Mouse (Mus musculus) midbrain, embryonic 13.5 days (tissue): Measurements from ENCODE around the gene Stum. TPM values are rescaled to one million over a fixed set of nuclear protein-coding genes. Genes with fewer than 3 reads are reported as not detected.

ENCODE experiments used
- ATAC-seq: fragments of 200-750 bp; cut with Nextera tagmentation; 2 replicates; pipeline ENCODE4 v1.8.0; 2017; ENCODE audit warnings: mild to moderate bottlenecking, moderate TSS enrichment, moderate library complexity
- H3K27ac ChIP-seq: fragments of 300-500 bp; sonication (generic); 2 replicates; pipeline ENCODE4 v1.5.1; 2015; ENCODE audit warnings: inconsistent platforms, mild to moderate bottlenecking, moderate library complexity
- H3K27me3 ChIP-seq: fragments of 300-500 bp; sonication (generic); 2 replicates; pipeline ENCODE4 v1.6.1; 2015; ENCODE audit warnings: mild to moderate bottlenecking, inconsistent platforms
- H3K36me3 ChIP-seq: fragments of 300-500 bp; sonication (generic); 2 replicates; pipeline ENCODE4 v1.6.1; 2015; ENCODE audit warnings: mild to moderate bottlenecking, inconsistent platforms
- H3K4me1 ChIP-seq: fragments of 300-500 bp; sonication (generic); replicated peaks from 2 replicates; pipeline ENCODE4 v1.6.1; 2015; ENCODE audit warnings: inconsistent platforms
- H3K4me2 ChIP-seq: fragments of 300-500 bp; sonication (generic); replicated peaks from 2 replicates; pipeline ENCODE4 v1.6.1; 2015; ENCODE audit warnings: moderate library complexity, mild to moderate bottlenecking, inconsistent platforms
- H3K4me3 ChIP-seq: fragments of 300-500 bp; sonication (generic); replicated peaks from 2 replicates; pipeline ENCODE4 v1.5.1; 2015; ENCODE audit warnings: mild to moderate bottlenecking, inconsistent platforms
- H3K9ac ChIP-seq: fragments of 300-500 bp; sonication (generic); replicated peaks from 2 replicates; pipeline ENCODE4 v1.6.1; 2015; ENCODE audit warnings: mild to moderate bottlenecking, inconsistent platforms
- H3K9me3 ChIP-seq: fragments of 300-500 bp; sonication (generic); 2 replicates; pipeline ENCODE4 v1.6.1; 2016; ENCODE audit warnings: mild to moderate bottlenecking, inconsistent platforms
- WGBS: fragments of 180-500 bp; shearing (Covaris S2); methylation state at CpG from one replicate; pipeline ENCODE4 v1.1.7; 2015; 5-methylcytosine and 5-hydroxymethylcytosine counted together
- polyA plus RNA-seq: library from polyadenylated mRNA; unstranded; fragments of >200 nt; fragmentation: Nextera tagmentation; extraction: Ambion mirVana; gene quantifications from 2 replicates; pipeline ENCODE4 v1.2.1, GENCODE M21; 2015

The Stum gene
- polyA plus RNA-seq, 1 experiment from 2014 or later: 1.7 TPM

GRCm38 (mm10) chr1:180514077-180514476 lies 30.8 kb upstream of the Stum start:
- Histone ChIP-seq H3K36me3 (no peaks in the 10 kb centered on the region), H3K4me1 (no peaks in the 10 kb centered on the region), H3K9ac (no peak overlapping the region), H3K27ac (no peak overlapping the region), H3K27me3 (no peaks in the 10 kb centered on the region), H3K4me2 (no peak overlapping the region), H3K9me3 (no peaks in the 10 kb centered on the region), H3K4me3 (no peak overlapping the region)
- 74% methylated on average over 2 of the region's 2 CpGs for WGBS
- ATAC-seq: no peak

GRCm38 (mm10) chr1:180510879-180511278 lies 27.6 kb upstream of the Stum start:
- no peaks in the 10 kb centered on the region for H3K36me3 ChIP-seq
- H3K4me2 ChIP-seq: no peak overlapping the region
- 49% methylated on average over 4 of the region's 4 CpGs for WGBS
- H3K9me3 ChIP-seq: no peaks in the 10 kb centered on the region
- no peak overlapping the region for H3K27ac ChIP-seq
- no peak overlapping the region for H3K4me3 ChIP-seq
- H3K4me1 ChIP-seq: no peaks in the 10 kb centered on the region
- ATAC-seq: no peak
- H3K9ac ChIP-seq: no peak overlapping the region
- H3K27me3 ChIP-seq: no peaks in the 10 kb centered on the region

GRCm38 (mm10) chr1:180510442-180510841 lies 27.1 kb upstream of the Stum start:
- H3K27ac ChIP-seq: no peak overlapping the region
- no peaks in the 10 kb centered on the region for H3K4me1 ChIP-seq
- H3K27me3 ChIP-seq: no peaks in the 10 kb centered on the region
- no peaks in the 10 kb centered on the region for H3K9me3 ChIP-seq
- 75% methylated on average over 15 of the region's 15 CpGs for WGBS
- H3K4me3 ChIP-seq: no peak overlapping the region
- H3K36me3 ChIP-seq: no peaks in the 10 kb centered on the region
- H3K4me2 ChIP-seq: no peak overlapping the region
- no peak overlapping the region for H3K9ac ChIP-seq
- no peak for ATAC-seq

- no peak for ATAC-seq
- Histone ChIP-seq H3K27ac (no peak overlapping the region), H3K36me3 (no peaks in the 10 kb centered on the region), H3K27me3 (no peaks in the 10 kb centered on the region), H3K9ac (no peak overlapping the region), H3K4me3 (no peak overlapping the region), H3K4me1 (no peaks in the 10 kb centered on the region), H3K9me3 (no peaks in the 10 kb centered on the region), H3K4me2 (no peak overlapping the region)
- WGBS: 81% methylated on average over 7 of the region's 7 CpGs
Measured at GRCm38 (mm10) chr1:180508662-180509061, 25.4 kb upstream of the Stum start.

GRCm38 (mm10) chr1:180507291-180507791 lies 24.0 kb upstream of the Stum start:
- no peak overlapping the region for H3K4me2 ChIP-seq
- 77% methylated on average over 7 of the region's 7 CpGs for WGBS

DNA sequence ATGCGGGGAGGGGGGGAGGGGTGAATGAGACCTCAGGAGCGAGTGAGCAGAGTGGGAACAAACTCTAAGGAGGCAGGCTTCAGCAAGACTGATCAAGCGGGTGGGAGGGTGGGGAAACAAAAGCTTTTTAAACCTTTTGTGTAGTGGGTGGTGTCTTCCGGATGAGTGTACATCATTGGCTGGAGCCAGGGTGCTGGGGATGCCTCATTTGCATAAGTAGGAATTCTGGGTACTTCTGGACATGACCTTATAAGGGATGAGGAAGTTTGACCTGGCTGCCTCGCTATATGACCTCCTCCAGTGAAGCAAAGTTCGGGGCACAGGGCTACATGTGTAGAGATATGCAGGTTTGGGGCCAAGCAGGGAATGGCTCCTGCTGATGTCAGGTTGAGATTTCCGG lies 23.0 kb upstream of the Stum start:
- no peaks in the 10 kb centered on the region for H3K27me3 ChIP-seq
- WGBS: 88% methylated on average over 7 of the region's 7 CpGs
- H3K36me3 ChIP-seq: no peaks in the 10 kb centered on the region
- no peak overlapping the region for H3K27ac ChIP-seq
- H3K4me3 ChIP-seq: no peak overlapping the region
- no peak overlapping the region for H3K4me2 ChIP-seq
- H3K9ac ChIP-seq: no peak overlapping the region
- no peak for ATAC-seq
- no peaks in the 10 kb centered on the region for H3K4me1 ChIP-seq
- H3K9me3 ChIP-seq: no peaks in the 10 kb centered on the region

More at GRCm38 (mm10) chr1:180507291-180507791, 24.0 kb upstream of the Stum start:
- no peak for ATAC-seq
- Histone ChIP-seq H3K4me1 (no peaks in the 10 kb centered on the region), H3K4me3 (no peak overlapping the region), H3K9me3 (no peaks in the 10 kb centered on the region), H3K27ac (no peak overlapping the region), H3K27me3 (no peaks in the 10 kb centered on the region), H3K36me3 (no peaks in the 10 kb centered on the region), H3K9ac (no peak overlapping the region)

DNA sequence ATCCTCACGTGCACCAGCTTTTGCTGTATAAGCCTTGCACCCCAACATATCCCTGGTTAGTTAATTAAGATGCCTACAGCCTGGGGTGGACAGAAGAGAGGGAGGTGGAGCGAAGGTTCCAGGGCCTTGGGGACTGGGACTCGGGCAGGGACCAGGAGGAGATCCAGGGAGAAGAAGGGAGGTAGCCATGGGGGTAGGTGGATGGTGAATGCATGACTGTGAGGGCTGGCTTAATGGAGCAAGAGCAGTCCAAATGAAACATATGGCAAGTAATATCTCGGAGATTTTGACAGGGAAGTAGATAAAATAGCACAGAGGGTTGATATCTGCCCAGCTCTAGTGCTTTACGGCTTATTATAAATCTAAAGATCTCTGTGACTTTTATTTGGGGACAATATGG lies 21.6 kb upstream of the Stum start:
- H3K9ac ChIP-seq: no peak overlapping the region
- no peak overlapping the region for H3K27ac ChIP-seq
- H3K27me3 ChIP-seq: no peaks in the 10 kb centered on the region
- no peaks in the 10 kb centered on the region for H3K9me3 ChIP-seq
- H3K4me3 ChIP-seq: no peak overlapping the region
- WGBS: 90% methylated on average over 5 of the region's 5 CpGs
- no peaks in the 10 kb centered on the region for H3K36me3 ChIP-seq
- H3K4me2 ChIP-seq: no peak overlapping the region
- H3K4me1 ChIP-seq: no peaks in the 10 kb centered on the region
- ATAC-seq: no peak

- H3K27me3 ChIP-seq: no peaks in the 10 kb centered on the region
- no peak overlapping the region for H3K9ac ChIP-seq
- no peak overlapping the region for H3K4me2 ChIP-seq
- no peaks in the 10 kb centered on the region for H3K4me1 ChIP-seq
- no peaks in the 10 kb centered on the region for H3K9me3 ChIP-seq
- no peaks in the 10 kb centered on the region for H3K36me3 ChIP-seq
- no peak overlapping the region for H3K4me3 ChIP-seq
- ATAC-seq: no peak
- H3K27ac ChIP-seq: no peak overlapping the region
- 54% methylated on average over 5 of the region's 5 CpGs for WGBS
Measured at GRCm38 (mm10) chr1:180503484-180503883, 20.2 kb upstream of the Stum start.

DNA sequence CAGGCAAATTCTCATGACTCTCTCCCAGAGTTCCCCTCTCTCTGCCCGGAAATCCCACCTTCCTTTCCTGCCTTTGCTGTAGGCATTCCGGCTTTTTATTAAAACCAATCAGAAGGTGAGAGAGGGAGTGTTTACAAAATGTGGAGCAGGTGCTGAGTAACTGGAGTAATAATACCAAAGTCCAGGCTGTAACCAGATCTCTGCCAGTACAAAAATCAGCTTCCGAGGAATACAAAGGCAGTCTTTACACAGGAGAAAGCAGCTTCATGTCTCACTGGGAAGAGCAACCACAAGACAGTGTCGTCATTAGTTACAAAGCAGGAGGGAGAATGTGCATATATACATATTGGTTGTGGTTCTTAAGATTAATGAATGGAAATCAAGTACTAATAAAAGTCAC lies 19.3 kb upstream of the Stum start:
- H3K4me1 ChIP-seq: no peaks in the 10 kb centered on the region
- no peak overlapping the region for H3K27ac ChIP-seq
- H3K9me3 ChIP-seq: no peaks in the 10 kb centered on the region
- no peaks in the 10 kb centered on the region for H3K36me3 ChIP-seq
- no peak overlapping the region for H3K9ac ChIP-seq
- WGBS: 72% methylated on average over 4 of the region's 4 CpGs
- no peak for ATAC-seq
- no peak overlapping the region for H3K4me2 ChIP-seq
- no peak overlapping the region for H3K4me3 ChIP-seq
- no peaks in the 10 kb centered on the region for H3K27me3 ChIP-seq

DNA sequence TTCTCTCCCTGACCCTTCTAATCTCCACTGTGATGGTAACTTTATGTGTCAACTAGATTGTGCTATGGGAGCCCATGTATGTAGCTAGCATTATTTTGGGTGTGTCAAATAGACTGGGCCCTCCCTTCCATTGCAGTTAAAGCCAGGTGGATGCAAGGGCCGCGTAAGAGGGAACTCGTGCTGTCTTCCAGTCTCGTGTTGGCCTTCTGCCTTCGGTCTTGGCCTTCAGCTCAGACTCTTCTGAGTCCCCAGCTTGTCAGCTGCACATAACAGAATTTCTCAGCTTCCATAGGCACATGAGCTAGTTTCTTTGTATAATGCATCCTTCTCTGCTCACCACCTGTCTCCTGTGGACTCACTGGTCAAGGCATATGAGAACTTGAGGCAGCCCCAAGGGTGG lies 17.3 kb upstream of the Stum start:
- 95% methylated on average over 5 of the region's 5 CpGs for WGBS

GRCm38 (mm10) chr1:180500218-180500617 lies 16.9 kb upstream of the Stum start:
- no peaks in the 10 kb centered on the region for H3K36me3 ChIP-seq
- WGBS: 60% methylated on average over 4 of the region's 4 CpGs
- no peak for ATAC-seq

More for the DNA sequence above, 17.3 kb upstream of the Stum start:
- Histone ChIP-seq H3K9me3 (no peaks in the 10 kb centered on the region), H3K4me1 (no peaks in the 10 kb centered on the region), H3K4me2 (no peak overlapping the region), H3K9ac (no peak overlapping the region), H3K4me3 (no peak overlapping the region), H3K27ac (no peak overlapping the region), H3K27me3 (no peaks in the 10 kb centered on the region), H3K36me3 (no peaks in the 10 kb centered on the region)
- ATAC-seq: no peak

GRCm38 (mm10) chr1:180499766-180500165 lies 16.5 kb upstream of the Stum start:
- Histone ChIP-seq H3K36me3 (no peaks in the 10 kb centered on the region), H3K4me3 (no peak overlapping the region), H3K9me3 (no peaks in the 10 kb centered on the region), H3K27ac (no peak overlapping the region), H3K4me2 (no peak overlapping the region), H3K27me3 (no peaks in the 10 kb centered on the region), H3K9ac (no peak overlapping the region), H3K4me1 (no peaks in the 10 kb centered on the region)
- 91% methylated on average over 3 of the region's 3 CpGs for WGBS
- no peak for ATAC-seq

More at GRCm38 (mm10) chr1:180500218-180500617, 16.9 kb upstream of the Stum start:
- Histone ChIP-seq H3K27ac (no peak overlapping the region), H3K4me1 (no peaks in the 10 kb centered on the region), H3K27me3 (no peaks in the 10 kb centered on the region), H3K4me2 (no peak overlapping the region), H3K9ac (no peak overlapping the region), H3K4me3 (no peak overlapping the region), H3K9me3 (no peaks in the 10 kb centered on the region)

- no peak for ATAC-seq
- no peaks in the 10 kb centered on the region for H3K9me3 ChIP-seq
- H3K27me3 ChIP-seq: no peaks in the 10 kb centered on the region
- H3K9ac ChIP-seq: no peak overlapping the region
- no peak overlapping the region for H3K4me2 ChIP-seq
- H3K36me3 ChIP-seq: no peaks in the 10 kb centered on the region
- WGBS: 80% methylated on average over 9 of the region's 9 CpGs
- no peaks in the 10 kb centered on the region for H3K4me1 ChIP-seq
- H3K27ac ChIP-seq: no peak overlapping the region
- no peak overlapping the region for H3K4me3 ChIP-seq
Measured at GRCm38 (mm10) chr1:180492777-180493176, 9.5 kb upstream of the Stum start.
